Mouse (Mus musculus): ENCODE data around the gene Kcnj6. TPM values are rescaled to one million over a fixed set of nuclear protein-coding genes. Genes with fewer than 3 reads are reported as not detected.

Kcnj6 gene
- polyA plus RNA-seq, 2 experiments from 2014 or later: not detected

- no peak for ATAC-seq
Observed at GRCm38 (mm10) chr16:94931343-94932301, 65.9 kb downstream of the Kcnj6 start.

- no peak for ATAC-seq
Observed at GRCm38 (mm10) chr16:94925364-94925763, 72.1 kb downstream of the Kcnj6 start.

GRCm38 (mm10) chr16:94919177-94919576 lies 78.3 kb downstream of the Kcnj6 start:
- no peak for ATAC-seq

- ATAC-seq: no peak
Observed at GRCm38 (mm10) chr16:94906026-94906425, 91.5 kb downstream of the Kcnj6 start.

GRCm38 (mm10) chr16:94898832-94899231 lies 98.7 kb downstream of the Kcnj6 start:
- ATAC-seq: no peak

- ATAC-seq: no peak
Observed at GRCm38 (mm10) chr16:94892162-94892650, 105.3 kb downstream of the Kcnj6 start.

GRCm38 (mm10) chr16:94890581-94890980 lies 106.9 kb downstream of the Kcnj6 start:
- no peak for ATAC-seq

GRCm38 (mm10) chr16:94890056-94890455 lies 107.4 kb downstream of the Kcnj6 start:
- ATAC-seq: no peak

GRCm38 (mm10) chr16:94888554-94888953 lies 108.9 kb downstream of the Kcnj6 start:
- ATAC-seq: no peak

- no peak for ATAC-seq
Observed at GRCm38 (mm10) chr16:94886398-94886797, 111.1 kb downstream of the Kcnj6 start.

- ATAC-seq: no peak
Observed at GRCm38 (mm10) chr16:94885062-94885461, 112.4 kb downstream of the Kcnj6 start.

GRCm38 (mm10) chr16:94883909-94884308 lies 113.6 kb downstream of the Kcnj6 start:
- no peak for ATAC-seq

GRCm38 (mm10) chr16:94883196-94883595 lies 114.3 kb downstream of the Kcnj6 start:
- ATAC-seq: no peak

GRCm38 (mm10) chr16:94882111-94882510 lies 115.4 kb downstream of the Kcnj6 start:
- no peak for ATAC-seq

- no peak for ATAC-seq
Observed at GRCm38 (mm10) chr16:94872614-94873272, 124.8 kb downstream of the Kcnj6 start.

GRCm38 (mm10) chr16:94868354-94868753 lies 129.1 kb downstream of the Kcnj6 start:
- no peak for ATAC-seq

GRCm38 (mm10) chr16:94866300-94866956 lies 131.1 kb downstream of the Kcnj6 start:
- ATAC-seq: no peak

- no peak for ATAC-seq
Observed at GRCm38 (mm10) chr16:94865796-94866195, 131.7 kb downstream of the Kcnj6 start.

- no peak for ATAC-seq
Observed at GRCm38 (mm10) chr16:94865101-94865500, 132.4 kb downstream of the Kcnj6 start.

- ATAC-seq: no peak
Observed at GRCm38 (mm10) chr16:94863475-94863874, 134.0 kb downstream of the Kcnj6 start.

- no peak for ATAC-seq
Observed at GRCm38 (mm10) chr16:94855990-94856389, 141.5 kb downstream of the Kcnj6 start.

- no peak for ATAC-seq
Observed at GRCm38 (mm10) chr16:94852407-94853160, 144.9 kb downstream of the Kcnj6 start.
